Mouse (Mus musculus) erythroblast, embryonic 14.5 days (primary cell): ENCODE results near the gene Spef1. TPM values are rescaled to one million over a fixed set of nuclear protein-coding genes. Genes with fewer than 3 reads are reported as not detected.
A peak's percentile ranks its signal among the peaks of the same experiment; 100 is the strongest.
"Not testable (repeated sequence)": the region's sequence is repeated elsewhere in the genome, so short reads cannot be mapped to it uniquely, and the experiment has no call there.

Source experiments
- H3K27me3 ChIP-seq: 2 replicates; pipeline ENCODE4 v1.6.1; 2012; ENCODE audit warnings: inconsistent platforms; ENCODE audit not compliant: control insufficient read depth
- H3K36me3 ChIP-seq: 2 replicates; pipeline ENCODE4 v1.6.1; 2012; ENCODE audit warnings: mild to moderate bottlenecking, inconsistent platforms; ENCODE audit not compliant: control insufficient read depth
- H3K4me1 ChIP-seq: 2 replicates; pipeline ENCODE4 v1.6.1; 2012; ENCODE audit warnings: inconsistent platforms; ENCODE audit not compliant: control insufficient read depth
- H3K4me3 ChIP-seq: replicated peaks from 2 replicates; pipeline ENCODE3; 2012; ENCODE audit warnings: moderate library complexity, mild to moderate bottlenecking, inconsistent platforms
- H3K9me3 ChIP-seq: 2 replicates; pipeline ENCODE4 v1.6.1; 2012; ENCODE audit warnings: low read length, inconsistent platforms, mixed read lengths; ENCODE audit not compliant: control insufficient read depth
- GATA1 ChIP-seq: IDR thresholded peaks from 2 replicates; pipeline ENCODE4 v1.6.1; 2012; ENCODE audit warnings: low read length, inconsistent platforms, mixed read lengths
- TAL1 ChIP-seq: IDR thresholded peaks from 3 replicates; pipeline ENCODE4 v1.6.1; 2012; ENCODE audit warnings: low read length, inconsistent platforms, mixed read lengths
- polyA plus RNA-seq: library from polyadenylated mRNA; stranded (reverse); fragments of >175 nt; gene quantifications from 2 replicates; pipeline ENCODE4 v1.2.3, GENCODE M21; 2012

Spef1 gene
- 1.6 and 2.1 TPM in 2 replicates for polyA plus RNA-seq

- Histone ChIP-seq H3K36me3 (peaks cover 51% of the 10 kb centered on the region), H3K4me3 (peak within 1 kb of the TSS; percentile 74), H3K9me3 (no peaks in the 10 kb centered on the region), H3K27me3 (no peaks in the 10 kb centered on the region), H3K4me1 (peaks cover 63% of the 10 kb centered on the region)
- TF ChIP-seq GATA1 (no peak), TAL1 (no peak)
These were observed at the start of gene Spef1, which contains the start of gene Cdc25b for GRCm38 (mm10) chr2:131186771-131187601. Gene Spef1 (minus strand): TSS chr2:131187282. Gene Cdc25b (plus strand): TSS chr2:131186949.

- Histone ChIP-seq H3K4me3 (peak overlapping the region; percentile 78), H3K27me3 (no peaks in the 10 kb centered on the region), H3K9me3 (no peaks in the 10 kb centered on the region), H3K36me3 (peaks cover 57% of the 10 kb centered on the region), H3K4me1 (peaks cover 80% of the 10 kb centered on the region)
- TF ChIP-seq TAL1: no peak
- peak; percentile 79 for TF ChIP-seq GATA1
These were observed 48.0 kb upstream of the Spef1 start for GRCm38 (mm10) chr2:131234970-131235635.

GRCm38 (mm10) chr2:131234127-131234650, 47.1 kb upstream of the Spef1 start:
- TF ChIP-seq GATA1 (no peak), TAL1 (no peak)
- Histone ChIP-seq H3K9me3 (no peaks in the 10 kb centered on the region), H3K4me3 (peak overlapping the region; percentile 78), H3K4me1 (peaks cover 77% of the 10 kb centered on the region), H3K36me3 (peaks cover 48% of the 10 kb centered on the region), H3K27me3 (no peaks in the 10 kb centered on the region)

GRCm38 (mm10) chr2:131233307-131234126, 46.4 kb upstream of the Spef1 start, which contains the start of gene Mavs:
Gene Mavs (plus strand): TSS chr2:131234063.
- Histone ChIP-seq H3K4me3 (peak within 1 kb of the TSS; percentile 78), H3K36me3 (peaks cover 41% of the 10 kb centered on the region), H3K27me3 (no peaks in the 10 kb centered on the region), H3K9me3 (no peaks in the 10 kb centered on the region), H3K4me1 (peaks cover 70% of the 10 kb centered on the region)
- TF ChIP-seq GATA1 (no peak), TAL1 (no peak)

GRCm38 (mm10) chr2:131232558-131232957, 45.5 kb upstream of the Spef1 start:
- Histone ChIP-seq H3K36me3 (peaks cover 31% of the 10 kb centered on the region), H3K27me3 (no peaks in the 10 kb centered on the region), H3K4me1 (peaks cover 69% of the 10 kb centered on the region), H3K4me3 (peak overlapping the region; percentile 78), H3K9me3 (no peaks in the 10 kb centered on the region)
- TF ChIP-seq GATA1: no peak
- TF ChIP-seq TAL1: no peak

GRCm38 (mm10) chr2:131227243-131227642, 40.2 kb upstream of the Spef1 start:
- TF ChIP-seq TAL1 (no peak), GATA1 (no peak)
- H3K9me3 ChIP-seq: no peaks in the 10 kb centered on the region
- H3K4me3 ChIP-seq: no peak overlapping the region
- peaks cover 9% of the 10 kb centered on the region; the same call in 1 of the 2 replicates for H3K36me3 ChIP-seq
- H3K27me3 ChIP-seq: no peaks in the 10 kb centered on the region
- H3K4me1 ChIP-seq: peaks cover 78% of the 10 kb centered on the region

GRCm38 (mm10) chr2:131226669-131227068, 39.6 kb upstream of the Spef1 start:
- peaks cover 78% of the 10 kb centered on the region for H3K4me1 ChIP-seq
- not testable (repeated sequence) for H3K27me3 ChIP-seq, H3K9me3 ChIP-seq

GRCm38 (mm10) chr2:131225178-131225577, 38.1 kb upstream of the Spef1 start:
- Histone ChIP-seq H3K4me1 (peaks cover 81% of the 10 kb centered on the region), H3K4me3 (no peak overlapping the region), H3K36me3 (peaks cover 14% of the 10 kb centered on the region), H3K27me3 (no peaks in the 10 kb centered on the region), H3K9me3 (peaks cover 2% of the 10 kb centered on the region; the same call in 1 of the 2 replicates)
- TF ChIP-seq GATA1 (no peak), TAL1 (no peak)

More at GRCm38 (mm10) chr2:131226669-131227068, 39.6 kb upstream of the Spef1 start:
- H3K4me3 ChIP-seq: not testable (repeated sequence)
- peaks cover 11% of the 10 kb centered on the region for H3K36me3 ChIP-seq
